Mouse (Mus musculus) limb, embryonic 11.5 days (tissue): ENCODE data around the gene Pkd2. TPM values are rescaled to one million over a fixed set of nuclear protein-coding genes. Genes with fewer than 3 reads are reported as not detected.
A peak's percentile ranks its signal among the peaks of the same experiment; 100 is the strongest.

Experiments
- ATAC-seq: fragments of 200-750 bp; cut with Nextera tagmentation; 2 replicates; pipeline ENCODE4 v1.8.0; 2017; ENCODE audit warnings: low read depth; ENCODE audit not compliant: insufficient number of reproducible peaks, low FRiP score, low TSS enrichment
- DNase-seq: peaks from one replicate; pipeline ENCODE4 v3.0.0-alpha.2; 2015; ENCODE audit warnings: low spot score
- H3K27ac ChIP-seq: fragments of 300-500 bp; sonication (generic); replicated peaks from 2 replicates; pipeline ENCODE4 v1.5.1; 2014; ENCODE audit warnings: low read depth, mild to moderate bottlenecking, low read length
- H3K27me3 ChIP-seq: fragments of 300-500 bp; sonication (generic); 2 replicates; pipeline ENCODE4 v1.6.1; 2014; ENCODE audit warnings: mild to moderate bottlenecking, low read length, mixed read lengths; ENCODE audit not compliant: control insufficient read depth, insufficient read depth
- H3K36me3 ChIP-seq: fragments of 300-500 bp; sonication (generic); 2 replicates; pipeline ENCODE4 v1.6.1; 2014; ENCODE audit warnings: mild to moderate bottlenecking, low read length, moderate library complexity, mixed read lengths; ENCODE audit not compliant: control insufficient read depth, insufficient read depth
- H3K4me1 ChIP-seq: fragments of 300-500 bp; sonication (generic); 2 replicates; pipeline ENCODE4 v1.6.1; 2014; ENCODE audit warnings: low read length, mixed read lengths; ENCODE audit not compliant: control insufficient read depth, insufficient read depth
- H3K4me2 ChIP-seq: fragments of 300-500 bp; sonication (generic); 2 replicates; pipeline ENCODE4 v1.6.1; 2014; ENCODE audit warnings: low read depth, mild to moderate bottlenecking, moderate library complexity; ENCODE audit not compliant: severe bottlenecking
- H3K4me3 ChIP-seq: fragments of 300-500 bp; sonication (generic); 2 replicates; pipeline ENCODE4 v1.5.1; 2014; ENCODE audit warnings: low read depth, low read length
- H3K9ac ChIP-seq: fragments of 300-500 bp; sonication (generic); 2 replicates; pipeline ENCODE4 v1.6.1; 2014; ENCODE audit warnings: mild to moderate bottlenecking, low read length
- H3K9me3 ChIP-seq: fragments of 300-500 bp; sonication (generic); 2 replicates; pipeline ENCODE4 v1.6.1; 2016; ENCODE audit warnings: low read length; ENCODE audit not compliant: control insufficient read depth
- WGBS: fragments of 180-500 bp; shearing (Covaris S2); extraction: QIAGEN DNeasy Blood & Tissue Kit; methylation state at CpG from one replicate; pipeline ENCODE4 v1.1.7; 2014; 5-methylcytosine and 5-hydroxymethylcytosine counted together
- polyA plus RNA-seq: library from polyadenylated mRNA; unstranded; fragments of >200 nt; fragmentation: Nextera tagmentation; extraction: Ambion mirVana; gene quantifications from 2 replicates; pipeline ENCODE4 v1.2.1, GENCODE M21; 2014

Pkd2 gene
- polyA plus RNA-seq, 1 experiment from 2014 or later: 21.1 TPM

GRCm38 (mm10) chr5:104468586-104468985, 9.3 kb downstream of the Pkd2 start:
- WGBS: 95% methylated on average over 5 of the region's 5 CpGs
- H3K9me3 ChIP-seq: no peaks in the 10 kb centered on the region

GRCm38 (mm10) chr5:104470981-104471391, 11.7 kb downstream of the Pkd2 start:
- H3K27me3 ChIP-seq: no peaks in the 10 kb centered on the region
- DNase-seq (no peak), ATAC-seq (no peak)
- H3K27ac ChIP-seq: no peak overlapping the region
- no peak overlapping the region for H3K9ac ChIP-seq
- H3K9me3 ChIP-seq: no peaks in the 10 kb centered on the region
- H3K4me3 ChIP-seq: no peak overlapping the region
- no peak overlapping the region for H3K4me2 ChIP-seq
- WGBS: 97% methylated on average over 5 of the region's 5 CpGs
- H3K36me3 ChIP-seq: peaks cover 20% of the 10 kb centered on the region
- no peaks in the 10 kb centered on the region for H3K4me1 ChIP-seq

More at GRCm38 (mm10) chr5:104468586-104468985, 9.3 kb downstream of the Pkd2 start:
- H3K4me2 ChIP-seq: no peak overlapping the region
- no peak for DNase-seq
- ATAC-seq: peak; percentile 47; the same call in 1 of the 2 replicates
- H3K9ac ChIP-seq: no peak overlapping the region
- H3K4me1 ChIP-seq: no peaks in the 10 kb centered on the region
- no peak overlapping the region for H3K4me3 ChIP-seq
- no peaks in the 10 kb centered on the region for H3K27me3 ChIP-seq
- H3K27ac ChIP-seq: no peak overlapping the region
- peaks cover 25% of the 10 kb centered on the region for H3K36me3 ChIP-seq

DNA sequence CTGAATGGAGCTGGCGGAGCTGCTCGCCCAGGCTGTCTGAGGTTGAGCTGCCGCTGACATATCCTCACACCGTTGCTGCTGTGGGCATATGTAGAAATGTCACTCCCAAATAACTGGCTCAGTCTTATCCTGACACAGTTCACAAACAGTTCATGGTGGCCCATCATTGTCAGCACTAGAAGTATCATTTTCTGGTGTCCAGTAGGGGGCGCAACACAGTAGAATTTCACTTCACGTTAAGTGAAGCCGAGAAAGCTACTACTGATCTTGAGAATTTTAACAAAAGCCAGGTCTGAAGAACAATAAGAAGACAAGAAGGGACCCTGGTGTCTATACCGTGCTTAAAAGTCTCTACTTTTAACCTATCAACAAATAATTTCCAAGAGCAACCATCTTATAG, 13.1 kb downstream of the Pkd2 start:
- DNase-seq (no peak), ATAC-seq (no peak)
- WGBS: 92% methylated on average over 8 of the region's 8 CpGs
- Histone ChIP-seq H3K9ac (no peak overlapping the region), H3K4me2 (no peak overlapping the region), H3K4me1 (no peaks in the 10 kb centered on the region), H3K4me3 (no peak overlapping the region), H3K9me3 (no peaks in the 10 kb centered on the region), H3K27me3 (no peaks in the 10 kb centered on the region), H3K27ac (no peak overlapping the region), H3K36me3 (peaks cover 18% of the 10 kb centered on the region)

DNA sequence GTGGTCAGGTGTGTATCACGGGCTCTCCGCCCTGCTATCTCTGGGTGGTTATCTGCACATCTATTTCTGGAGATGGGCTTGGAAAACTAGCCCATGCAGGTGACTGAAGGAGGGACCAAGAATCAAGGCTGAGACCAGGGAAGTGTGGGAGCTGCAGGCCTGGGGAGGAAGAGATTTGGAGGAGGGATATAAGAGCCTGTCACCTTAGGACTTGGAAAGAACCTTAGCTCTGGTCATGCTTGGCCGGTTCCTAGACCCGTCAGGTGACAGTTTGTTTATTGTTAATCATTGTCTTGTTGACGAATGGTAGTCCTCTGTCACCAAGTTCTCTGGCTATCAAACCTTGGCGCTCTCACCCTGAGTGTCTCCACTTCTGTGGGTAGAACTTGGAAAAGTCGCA, 21.1 kb downstream of the Pkd2 start:
- DNase-seq (no peak), ATAC-seq (no peak)
- H3K9ac ChIP-seq: no peak overlapping the region
- H3K36me3 ChIP-seq: peaks cover 22% of the 10 kb centered on the region
- H3K27me3 ChIP-seq: no peaks in the 10 kb centered on the region
- H3K4me2 ChIP-seq: no peak overlapping the region
- H3K27ac ChIP-seq: no peak overlapping the region
- no peaks in the 10 kb centered on the region for H3K9me3 ChIP-seq
- WGBS: 83% methylated on average over 7 of the region's 7 CpGs
- H3K4me3 ChIP-seq: no peak overlapping the region
- H3K4me1 ChIP-seq: no peaks in the 10 kb centered on the region

- Histone ChIP-seq H3K27me3 (no peaks in the 10 kb centered on the region), H3K9ac (no peak overlapping the region), H3K4me2 (no peak overlapping the region), H3K4me3 (no peak overlapping the region), H3K27ac (no peak overlapping the region), H3K9me3 (no peaks in the 10 kb centered on the region), H3K36me3 (peaks cover 17% of the 10 kb centered on the region), H3K4me1 (no peaks in the 10 kb centered on the region)
- DNase-seq: no peak
- WGBS: 94% methylated on average over 8 of the region's 8 CpGs
- no peak for ATAC-seq
Measured at GRCm38 (mm10) chr5:104482856-104483255, 23.6 kb downstream of the Pkd2 start.

DNA sequence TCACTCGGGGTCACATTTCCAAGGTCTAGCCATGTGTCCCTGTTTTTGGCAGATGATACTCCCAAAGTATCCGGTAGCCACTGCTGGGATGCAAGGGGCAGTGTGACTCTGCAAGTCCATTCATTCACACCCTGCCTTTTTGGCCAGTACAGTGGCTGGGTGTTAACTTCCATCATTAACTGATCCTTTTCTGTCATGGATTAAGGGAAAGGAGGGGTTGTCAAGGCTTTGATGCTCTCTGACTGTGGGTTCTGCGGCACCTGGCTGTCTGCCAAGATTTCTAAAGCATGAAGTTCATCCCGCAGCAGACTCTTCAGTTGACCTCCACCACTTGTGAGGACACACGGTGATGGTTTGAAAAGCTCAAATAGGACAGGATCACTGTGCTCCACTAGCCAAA, 32.3 kb downstream of the Pkd2 start:
- no peak for DNase-seq
- H3K4me1 ChIP-seq: no peaks in the 10 kb centered on the region
- peaks cover 18% of the 10 kb centered on the region for H3K36me3 ChIP-seq

DNA sequence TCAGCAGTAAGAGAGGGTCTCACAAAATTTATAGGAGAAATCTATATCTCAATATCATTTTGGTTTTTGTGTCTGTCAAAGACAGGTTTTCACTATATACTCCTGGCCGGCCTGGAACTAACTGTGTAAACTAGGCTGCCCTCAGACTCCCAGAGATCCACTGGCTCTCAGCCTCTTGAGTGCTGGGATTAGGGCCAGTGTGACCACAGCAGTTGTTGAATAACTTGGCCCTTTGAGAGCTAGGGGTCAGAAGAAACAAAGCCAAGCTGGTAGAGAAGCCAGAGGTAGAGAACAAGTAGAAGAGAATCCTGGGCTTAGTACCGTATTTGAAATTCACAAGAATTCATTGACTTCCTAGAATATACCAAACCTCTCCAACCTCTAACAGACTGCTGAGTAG, 45.6 kb downstream of the Pkd2 start:
- H3K36me3 ChIP-seq: peaks cover 6% of the 10 kb centered on the region

More for the DNA sequence above, 32.3 kb downstream of the Pkd2 start:
- Histone ChIP-seq H3K4me2 (no peak overlapping the region), H3K27ac (no peak overlapping the region), H3K9me3 (no peaks in the 10 kb centered on the region), H3K27me3 (no peaks in the 10 kb centered on the region), H3K9ac (no peak overlapping the region), H3K4me3 (no peak overlapping the region)
- 80% methylated on average over 5 of the region's 5 CpGs for WGBS
- ATAC-seq: no peak

GRCm38 (mm10) chr5:104507829-104508194, 48.6 kb downstream of the Pkd2 start:
- Histone ChIP-seq H3K27ac (no peak overlapping the region), H3K4me3 (peak overlapping the region; percentile 77), H3K9me3 (no peaks in the 10 kb centered on the region), H3K36me3 (peaks cover 6% of the 10 kb centered on the region), H3K4me2 (peak overlapping the region; percentile 32), H3K9ac (no peak overlapping the region; the same call in 1 of the 2 replicates), H3K27me3 (no peaks in the 10 kb centered on the region), H3K4me1 (no peaks in the 10 kb centered on the region)
- 0% methylated on average over 2 of the region's 2 CpGs for WGBS
- ATAC-seq: peak; percentile 19; the same call in 1 of the 2 replicates
- DNase-seq: no peak

More for the DNA sequence above, 45.6 kb downstream of the Pkd2 start:
- WGBS: 91% methylated on average over 2 of the region's 2 CpGs
- Histone ChIP-seq H3K27ac (no peak overlapping the region), H3K27me3 (no peaks in the 10 kb centered on the region), H3K9ac (no peak overlapping the region), H3K4me1 (no peaks in the 10 kb centered on the region), H3K4me3 (no peak overlapping the region), H3K4me2 (no peak overlapping the region), H3K9me3 (no peaks in the 10 kb centered on the region)
- ATAC-seq (no peak), DNase-seq (no peak)
